Mouse (Mus musculus) embryonic facial prominence, embryonic 13.5 days (tissue): Measurements from ENCODE around the gene Hsdl1. TPM values are rescaled to one million over a fixed set of nuclear protein-coding genes. Genes with fewer than 3 reads are reported as not detected.
A peak's percentile ranks its signal among the peaks of the same experiment; 100 is the strongest.

Experiments
- ATAC-seq: fragments of 200-750 bp; cut with Nextera tagmentation; 2 replicates; pipeline ENCODE4 v1.8.0; 2017; ENCODE audit warnings: low read depth; ENCODE audit not compliant: insufficient number of reproducible peaks, insufficient read depth, low FRiP score, low TSS enrichment
- H3K27ac ChIP-seq: fragments of 300-500 bp; sonication (generic); 2 replicates; pipeline ENCODE4 v1.5.1; 2015; ENCODE audit warnings: moderate library complexity, mild to moderate bottlenecking, inconsistent platforms
- H3K27me3 ChIP-seq: fragments of 300-500 bp; sonication (generic); 2 replicates; pipeline ENCODE4 v1.6.1; 2015; ENCODE audit warnings: mild to moderate bottlenecking, inconsistent platforms
- H3K36me3 ChIP-seq: fragments of 300-500 bp; sonication (generic); 2 replicates; pipeline ENCODE4 v1.6.1; 2015; ENCODE audit warnings: mild to moderate bottlenecking, inconsistent platforms
- H3K4me1 ChIP-seq: fragments of 300-500 bp; sonication (generic); 2 replicates; pipeline ENCODE4 v1.6.1; 2015; ENCODE audit warnings: inconsistent platforms
- H3K4me2 ChIP-seq: fragments of 300-500 bp; sonication (generic); 2 replicates; pipeline ENCODE4 v1.6.1; 2015; ENCODE audit warnings: moderate library complexity, mild to moderate bottlenecking, inconsistent platforms
- H3K4me3 ChIP-seq: fragments of 300-500 bp; sonication (generic); 2 replicates; pipeline ENCODE4 v1.5.1; 2015; ENCODE audit warnings: mild to moderate bottlenecking, inconsistent platforms
- H3K9ac ChIP-seq: fragments of 300-500 bp; sonication (generic); 2 replicates; pipeline ENCODE4 v1.6.1; 2015; ENCODE audit warnings: mild to moderate bottlenecking, inconsistent platforms
- H3K9me3 ChIP-seq: fragments of 300-500 bp; sonication (generic); 2 replicates; pipeline ENCODE4 v1.6.1; 2016; ENCODE audit warnings: inconsistent platforms
- WGBS: fragments of 180-500 bp; shearing (Covaris S2); methylation state at CpG from one replicate; pipeline ENCODE4 v1.1.7; 2015; ENCODE audit warnings: mixed read lengths; 5-methylcytosine and 5-hydroxymethylcytosine counted together
- polyA plus RNA-seq: library from polyadenylated mRNA; unstranded; fragments of >200 nt; fragmentation: Nextera tagmentation; extraction: Ambion mirVana; gene quantifications from 2 replicates; pipeline ENCODE4 v1.2.1, GENCODE M21; 2015

Hsdl1 gene
- polyA plus RNA-seq, 1 experiment from 2014 or later: 29.1 TPM

DNA sequence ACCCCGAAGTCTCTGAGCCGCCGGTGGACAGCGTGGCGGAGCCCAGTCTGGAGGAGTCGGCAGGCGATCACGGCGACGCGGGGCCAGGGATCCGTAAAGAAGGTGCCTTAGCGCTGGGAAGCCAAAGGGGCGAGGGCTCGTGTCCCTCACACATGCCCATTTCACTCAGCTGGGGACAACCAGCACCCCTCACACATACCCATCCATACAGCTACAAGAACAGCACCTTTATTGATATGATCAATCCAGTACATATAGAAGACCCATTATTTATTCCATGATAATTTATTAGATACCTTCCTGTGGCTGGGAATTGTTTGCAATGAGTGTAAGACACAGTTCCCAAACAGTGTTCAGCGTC lies 363 bp upstream of the Hsdl1 start:
- peaks cover 40% of the 10 kb centered on the region for H3K27me3 ChIP-seq
- WGBS: under 1% methylated on average over 16 of the region's 16 CpGs
- H3K4me1 ChIP-seq: peaks cover 26% of the 10 kb centered on the region
- no peak for ATAC-seq
- peak overlapping the region; percentile 71 for H3K4me3 ChIP-seq
- H3K27ac ChIP-seq: no peak overlapping the region
- peak overlapping the region; percentile 74 for H3K9ac ChIP-seq
- peak overlapping the region; percentile 99 for H3K4me2 ChIP-seq
- no peaks in the 10 kb centered on the region for H3K36me3 ChIP-seq
- H3K9me3 ChIP-seq: no peaks in the 10 kb centered on the region

GRCm38 (mm10) chr8:119572411-119572810 lies 2.6 kb downstream of the Hsdl1 start:
- Histone ChIP-seq H3K27ac (no peak overlapping the region), H3K4me3 (no peak overlapping the region), H3K4me2 (no peak overlapping the region), H3K9ac (no peak overlapping the region), H3K4me1 (peaks cover 26% of the 10 kb centered on the region), H3K27me3 (peaks cover 23% of the 10 kb centered on the region), H3K9me3 (no peaks in the 10 kb centered on the region), H3K36me3 (peaks cover 4% of the 10 kb centered on the region; the same call in 1 of the 2 replicates)
- 86% methylated on average over 4 of the region's 4 CpGs for WGBS
- ATAC-seq: no peak

DNA sequence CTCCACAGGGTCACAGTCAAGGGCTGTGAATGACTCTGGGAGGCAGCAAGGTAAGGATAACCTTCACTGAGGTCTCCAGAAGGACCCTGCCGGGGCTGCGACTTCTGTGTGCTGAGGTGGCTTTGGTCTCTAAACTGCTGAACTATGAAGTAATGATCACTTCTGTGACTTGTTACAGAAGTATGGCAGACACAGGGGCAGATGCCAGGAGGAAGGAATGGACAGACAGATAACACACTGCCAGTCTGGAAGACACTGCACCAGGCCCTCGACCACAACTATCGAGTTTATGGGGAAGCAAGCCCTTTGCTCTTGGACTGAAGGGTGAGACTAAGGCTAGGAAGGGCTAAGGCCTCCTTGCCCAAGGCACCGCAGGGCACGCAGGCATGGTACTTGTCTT lies 3.8 kb downstream of the Hsdl1 start:
- peaks cover 26% of the 10 kb centered on the region for H3K4me1 ChIP-seq
- H3K9me3 ChIP-seq: no peaks in the 10 kb centered on the region
- H3K9ac ChIP-seq: 0 out of 2 replicates have a peak overlapping the region, but pooled peaks have one; percentile 1
- no peak overlapping the region for H3K4me2 ChIP-seq
- no peak overlapping the region for H3K27ac ChIP-seq
- peaks cover 11% of the 10 kb centered on the region for H3K36me3 ChIP-seq
- 81% methylated on average over 6 of the region's 6 CpGs for WGBS
- no peak for ATAC-seq
- H3K4me3 ChIP-seq: no peak overlapping the region
- H3K27me3 ChIP-seq: peaks cover 14% of the 10 kb centered on the region

DNA sequence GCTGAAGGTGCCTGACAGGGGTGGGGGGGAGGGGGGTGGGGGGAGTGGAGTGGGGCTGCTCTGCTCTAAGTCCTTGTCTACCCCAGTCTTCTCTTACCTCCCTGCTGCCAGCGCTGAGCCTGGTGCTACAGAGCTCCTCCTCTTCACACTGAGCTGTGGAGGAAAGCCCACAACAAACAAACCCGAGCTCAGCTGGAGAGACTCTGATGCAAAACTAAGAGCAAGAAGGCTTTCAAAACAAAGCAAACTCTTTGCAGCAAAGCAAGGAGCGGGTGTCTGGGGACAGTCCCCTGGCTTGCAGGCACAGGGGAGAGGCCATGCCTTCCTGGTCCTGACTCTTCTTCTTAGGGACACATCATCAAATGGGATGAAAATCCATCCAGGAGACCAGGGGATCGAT lies 5.1 kb downstream of the Hsdl1 start:
- WGBS: 35% methylated on average over 4 of the region's 4 CpGs
- H3K36me3 ChIP-seq: peaks cover 24% of the 10 kb centered on the region
- no peak overlapping the region for H3K27ac ChIP-seq
- H3K9ac ChIP-seq: no peak overlapping the region
- H3K27me3 ChIP-seq: peaks cover 8% of the 10 kb centered on the region; the same call in 1 of the 2 replicates
- peaks cover 21% of the 10 kb centered on the region for H3K4me1 ChIP-seq
- no peak overlapping the region for H3K4me2 ChIP-seq
- ATAC-seq: no peak
- H3K4me3 ChIP-seq: no peak overlapping the region
- no peaks in the 10 kb centered on the region for H3K9me3 ChIP-seq

GRCm38 (mm10) chr8:119568951-119569350 lies 6.0 kb downstream of the Hsdl1 start:
- H3K4me3 ChIP-seq: no peak overlapping the region
- H3K4me2 ChIP-seq: no peak overlapping the region
- H3K27me3 ChIP-seq: peaks cover 6% of the 10 kb centered on the region; the same call in 1 of the 2 replicates
- H3K36me3 ChIP-seq: peaks cover 31% of the 10 kb centered on the region
- 54% methylated on average over 7 of the region's 7 CpGs for whole genome bisulfite sequencing
- H3K27ac ChIP-seq: no peak overlapping the region
- H3K4me1 ChIP-seq: peaks cover 15% of the 10 kb centered on the region
- ATAC-seq: no peak
- H3K9ac ChIP-seq: no peak overlapping the region
- no peaks in the 10 kb centered on the region for H3K9me3 ChIP-seq

DNA sequence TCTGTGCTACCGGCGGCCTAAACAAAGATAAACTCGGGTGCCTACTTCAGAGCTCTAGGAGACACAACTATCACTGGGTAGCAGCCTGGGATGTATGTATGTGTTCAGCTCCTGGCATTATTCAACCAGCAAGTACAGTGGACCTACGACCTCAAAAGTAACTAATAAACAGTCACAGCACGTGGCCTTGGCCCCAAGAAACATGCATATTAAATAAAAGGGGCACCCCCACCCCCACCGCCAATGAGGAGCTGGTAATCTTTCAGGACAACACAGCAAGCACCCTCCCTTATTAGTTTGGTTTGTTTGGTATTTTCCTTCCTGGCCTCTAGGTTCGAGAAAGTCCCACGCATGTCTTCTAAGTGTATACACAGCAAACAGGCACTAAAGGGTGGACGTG lies 6.7 kb downstream of the Hsdl1 start:
- H3K9ac ChIP-seq: no peak overlapping the region
- no peak overlapping the region for H3K4me3 ChIP-seq
- peaks cover 8% of the 10 kb centered on the region; the same call in 1 of the 2 replicates for H3K4me1 ChIP-seq
- whole genome bisulfite sequencing: 84% methylated on average over 9 of the region's 9 CpGs
- no peaks in the 10 kb centered on the region; the same call in 1 of the 2 replicates for H3K27me3 ChIP-seq
- no peak for ATAC-seq
- no peaks in the 10 kb centered on the region for H3K9me3 ChIP-seq
- no peak overlapping the region for H3K27ac ChIP-seq
- H3K4me2 ChIP-seq: no peak overlapping the region
- H3K36me3 ChIP-seq: peaks cover 38% of the 10 kb centered on the region

GRCm38 (mm10) chr8:119566367-119566766 lies 8.6 kb downstream of the Hsdl1 start:
- Histone ChIP-seq H3K9ac (no peak overlapping the region), H3K4me2 (no peak overlapping the region), H3K27me3 (no peaks in the 10 kb centered on the region), H3K9me3 (no peaks in the 10 kb centered on the region), H3K4me1 (no peaks in the 10 kb centered on the region), H3K4me3 (no peak overlapping the region), H3K36me3 (peaks cover 52% of the 10 kb centered on the region), H3K27ac (no peak overlapping the region)
- ATAC-seq: no peak
- WGBS: 69% methylated on average over 11 of the region's 11 CpGs

- Histone ChIP-seq H3K4me1 (peaks cover 5% of the 10 kb centered on the region; the same call in 1 of the 2 replicates), H3K4me3 (no peak overlapping the region), H3K36me3 (peaks cover 52% of the 10 kb centered on the region), H3K9me3 (no peaks in the 10 kb centered on the region), H3K27ac (no peak overlapping the region), H3K9ac (no peak overlapping the region), H3K4me2 (no peak overlapping the region), H3K27me3 (no peaks in the 10 kb centered on the region)
- no peak for ATAC-seq
- WGBS: 88% methylated on average over 14 of the region's 14 CpGs
Measured at GRCm38 (mm10) chr8:119563849-119564251, 11.1 kb downstream of the Hsdl1 start.

GRCm38 (mm10) chr8:119559402-119559720 lies 15.6 kb downstream of the Hsdl1 start:
- 86% methylated on average over 6 of the region's 6 CpGs for WGBS
- H3K9me3 ChIP-seq: no peaks in the 10 kb centered on the region
- no peak for ATAC-seq
- no peaks in the 10 kb centered on the region for H3K27me3 ChIP-seq
- H3K27ac ChIP-seq: peak overlapping the region; percentile 90; the same call in 1 of the 2 replicates
- peak overlapping the region; percentile 73; the same call in 1 of the 2 replicates for H3K9ac ChIP-seq
- H3K36me3 ChIP-seq: peaks cover 25% of the 10 kb centered on the region
- H3K4me2 ChIP-seq: peak overlapping the region; percentile 75
- peaks cover 32% of the 10 kb centered on the region for H3K4me1 ChIP-seq
- no peak overlapping the region for H3K4me3 ChIP-seq

GRCm38 (mm10) chr8:119558603-119559401 lies 16.2 kb downstream of the Hsdl1 start, which contains the start of gene Mbtps1:
Mbtps1 (minus strand) TSS chr8:119558735.
- H3K4me2 ChIP-seq: peak within 1 kb of the TSS; percentile 75
- peak within 1 kb of the TSS; percentile 85 for H3K9ac ChIP-seq
- peaks cover 37% of the 10 kb centered on the region for H3K4me1 ChIP-seq
- H3K27ac ChIP-seq: peak within 1 kb of the TSS; percentile 90
- no peaks in the 10 kb centered on the region for H3K27me3 ChIP-seq
- ATAC-seq: peak; percentile 90
- 7% methylated on average over 57 of the region's 63 CpGs for WGBS
- no peaks in the 10 kb centered on the region for H3K9me3 ChIP-seq
- peak within 1 kb of the TSS; percentile 75 for H3K4me3 ChIP-seq
- H3K36me3 ChIP-seq: peaks cover 19% of the 10 kb centered on the region

DNA sequence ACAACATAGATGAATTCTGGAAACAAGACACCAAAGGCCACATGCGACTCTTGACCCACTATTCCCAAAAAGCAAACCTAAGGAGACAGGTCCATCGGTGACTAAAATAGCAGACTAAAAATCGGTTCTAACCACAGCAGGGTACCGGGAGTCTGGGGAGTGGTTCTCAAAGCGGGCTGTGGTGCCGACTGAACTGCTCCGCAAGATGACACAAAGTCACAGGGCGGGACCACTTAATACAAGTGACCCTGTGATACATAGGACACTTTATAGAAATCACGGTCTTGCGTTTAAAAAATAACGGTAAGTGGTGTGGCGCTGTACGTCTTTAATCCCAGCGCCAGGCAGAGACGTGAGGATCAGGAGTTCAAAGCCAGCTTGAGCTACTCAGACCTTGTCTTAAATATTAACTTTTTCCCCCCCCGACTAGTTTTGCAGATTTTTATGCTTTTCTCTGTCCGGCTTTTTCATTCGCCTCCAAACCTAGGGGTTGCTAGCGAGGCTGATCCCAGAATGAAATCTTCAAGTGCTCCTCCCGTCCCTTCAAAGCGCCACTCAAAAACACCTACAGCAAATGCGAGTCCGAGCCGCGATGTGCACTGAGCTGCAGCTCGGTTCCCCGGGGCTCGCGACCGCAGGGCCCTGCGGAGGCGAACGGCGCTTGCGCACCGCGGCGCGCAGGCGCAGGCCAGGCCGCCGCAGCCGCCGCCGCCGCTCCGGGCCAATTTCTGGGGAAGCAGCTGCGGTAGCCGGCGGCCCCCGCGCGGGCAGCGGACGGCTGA lies 17.0 kb downstream of the Hsdl1 start:
- Histone ChIP-seq H3K9me3 (no peaks in the 10 kb centered on the region), H3K4me1 (peaks cover 43% of the 10 kb centered on the region), H3K4me3 (peak overlapping the region; percentile 75), H3K36me3 (peaks cover 11% of the 10 kb centered on the region), H3K9ac (peak overlapping the region; percentile 85), H3K27ac (peak overlapping the region; percentile 90), H3K4me2 (peak overlapping the region; percentile 75), H3K27me3 (no peaks in the 10 kb centered on the region)
- peak; percentile 84 for ATAC-seq
- under 1% methylated on average over 49 of the region's 55 CpGs for WGBS
